Mouse (Mus musculus): Measurements from ENCODE around the gene Gm11037. TPM values are rescaled to one million over a fixed set of nuclear protein-coding genes. Genes with fewer than 3 reads are reported as not detected.

Gene Gm11037
- total RNA-seq, 1 experiment from 2014 or later = not detected

DNA sequence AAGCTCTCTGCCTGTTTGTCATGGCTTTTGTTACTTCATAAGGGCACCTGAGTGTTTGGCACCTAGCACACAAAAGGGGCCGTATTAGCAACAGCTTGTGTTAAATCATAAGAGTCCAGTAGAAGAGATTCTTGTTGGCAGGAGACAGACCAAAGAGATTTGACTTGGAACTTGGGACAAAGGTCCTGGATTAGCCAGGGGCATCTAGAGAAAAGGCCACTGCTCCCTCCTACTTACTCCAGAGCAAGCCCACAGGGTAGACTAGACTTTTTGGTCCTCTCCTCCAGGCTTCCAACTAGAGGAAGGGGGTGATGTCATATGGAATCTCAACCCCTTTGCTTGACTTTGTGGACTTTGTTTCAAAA lies 42.6 kb downstream of the Gm11037 start:
- ATAC-seq (replicated peaks; ENCODE audit: low read depth, poor library complexity, severe bottlenecking) = no peak

DNA sequence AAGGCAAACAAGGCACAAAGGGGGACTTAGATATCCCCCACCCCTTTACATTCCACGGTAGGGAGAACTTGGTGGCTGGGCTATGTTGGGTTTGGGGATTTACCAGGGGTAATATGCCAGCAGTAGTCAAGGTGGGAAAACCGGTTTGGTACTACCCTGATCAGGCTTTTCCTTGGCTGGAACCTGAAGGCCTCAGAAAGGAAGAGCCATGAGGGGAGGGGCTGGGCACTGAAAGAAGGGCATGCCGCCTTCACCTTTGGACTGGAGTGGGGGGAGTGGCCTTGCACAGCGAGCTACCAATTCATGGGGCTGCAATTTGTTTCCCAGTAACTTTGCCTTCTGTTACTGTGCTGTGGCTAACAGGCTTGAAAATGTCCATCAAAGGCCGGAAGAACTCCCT lies 43.2 kb downstream of the Gm11037 start:
- ATAC-seq (replicated peaks; ENCODE audit: low read depth, poor library complexity, severe bottlenecking) = no peak

DNA sequence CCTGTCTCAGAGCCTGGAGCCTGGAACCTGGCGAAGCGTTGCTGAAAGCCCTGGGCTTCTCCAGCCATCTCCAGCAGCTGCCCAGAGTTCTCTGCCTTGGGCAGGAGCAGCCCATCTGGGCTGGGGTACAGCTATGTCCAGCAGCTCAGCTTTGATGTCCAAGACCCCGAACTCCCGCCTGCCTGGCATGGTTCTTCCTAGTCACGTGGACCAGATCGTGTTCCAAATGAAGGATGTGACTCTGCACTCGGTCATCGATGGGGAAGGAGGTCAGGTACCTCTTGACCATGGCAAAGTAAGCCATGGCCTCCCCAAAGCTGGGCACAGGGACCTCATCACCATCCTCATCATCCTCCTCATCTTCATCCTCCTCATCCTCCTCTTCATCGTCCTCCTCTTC lies 44.6 kb downstream of the Gm11037 start:
- ATAC-seq (replicated peaks; ENCODE audit: low read depth, poor library complexity, severe bottlenecking) = no peak

DNA sequence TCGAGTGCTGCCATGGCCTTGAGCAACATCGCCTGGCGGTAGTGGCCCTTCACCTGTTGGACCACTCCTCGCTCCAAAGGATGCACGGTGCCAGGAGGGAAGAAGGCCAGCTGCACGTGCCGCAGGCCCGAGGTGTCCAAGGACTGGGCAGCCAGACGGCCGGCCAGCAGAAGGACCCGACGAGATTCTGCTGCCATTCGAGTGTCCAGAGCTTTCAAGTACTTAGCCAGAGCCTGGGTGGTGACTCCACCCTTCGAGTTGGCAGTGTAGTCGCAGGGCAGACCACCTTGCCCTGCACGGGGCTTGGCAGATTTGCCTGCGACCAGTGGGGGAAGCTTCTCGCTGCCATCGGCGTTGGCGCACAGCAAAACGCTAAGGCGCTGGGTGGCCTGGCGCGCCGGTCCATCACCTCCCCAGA lies 45.5 kb downstream of the Gm11037 start:
- ATAC-seq (replicated peaks; ENCODE audit: low read depth, poor library complexity, severe bottlenecking) = no peak

DNA sequence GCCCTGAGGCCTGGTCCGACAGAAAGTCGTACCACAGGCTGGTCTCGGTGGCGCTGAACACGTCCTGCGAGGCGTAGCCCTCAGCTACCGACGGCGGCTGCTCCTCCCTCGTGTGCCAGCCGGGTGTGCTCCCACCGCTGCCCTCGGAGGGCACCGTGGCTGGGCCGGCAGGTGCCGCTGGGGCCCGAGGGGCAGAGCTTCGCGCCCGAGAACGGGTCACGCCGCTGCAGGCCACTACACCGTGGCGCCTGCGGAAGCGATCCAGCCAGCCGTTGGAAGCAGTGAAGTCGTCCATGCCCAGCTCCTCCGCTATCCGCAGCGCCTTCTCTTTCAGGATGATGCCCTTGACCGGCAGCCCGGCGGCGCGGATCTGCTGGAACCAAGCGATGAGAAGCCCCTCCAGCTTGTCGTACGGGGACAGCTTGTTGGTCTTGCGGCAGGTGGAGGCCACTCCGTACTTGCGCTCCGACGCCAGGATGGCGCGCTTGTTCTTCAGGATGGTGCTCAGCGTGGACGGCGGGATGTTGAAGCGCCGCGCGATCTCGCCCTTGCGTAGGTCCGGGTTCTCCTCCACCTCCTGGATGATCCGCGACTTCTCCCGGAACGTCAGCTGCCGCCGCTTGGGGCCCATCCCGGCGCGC lies 46.1 kb downstream of the Gm11037 start:
- ATAC-seq (replicated peaks; ENCODE audit: low read depth, poor library complexity, severe bottlenecking) = peak; percentile 48

DNA sequence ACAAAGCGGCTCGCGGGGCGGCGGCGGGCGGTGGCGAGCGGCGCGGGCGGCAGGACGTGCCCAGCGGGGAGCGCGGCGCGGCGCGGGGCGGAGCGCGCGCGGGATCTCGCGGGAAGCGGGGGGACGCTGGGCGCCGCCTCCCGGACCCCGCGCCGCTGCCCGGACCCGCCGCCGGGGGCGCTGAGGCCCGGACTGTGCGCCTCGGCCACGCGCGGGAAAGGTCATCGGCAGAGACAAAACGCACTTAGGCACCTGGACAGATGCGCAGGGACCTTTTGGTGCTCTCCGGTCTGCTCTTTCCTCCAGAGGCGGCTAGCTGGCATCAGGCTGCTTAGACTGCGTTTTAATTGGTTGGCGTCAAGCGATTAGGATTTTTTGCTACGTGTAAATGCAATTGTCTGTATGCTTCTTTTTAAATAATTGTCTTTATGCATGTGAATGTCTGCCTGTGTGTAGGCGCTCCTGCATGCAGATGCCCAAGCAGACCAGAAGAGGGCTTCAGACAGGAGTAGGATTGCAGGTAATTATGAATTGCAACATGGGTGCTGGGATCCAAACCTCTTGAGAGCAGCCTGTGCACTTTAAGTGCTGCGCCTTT lies 46.8 kb downstream of the Gm11037 start, which contains the start of gene Cenpb:
TSS of gene Cenpb (minus strand) at position 78 of the 598 bp plus-strand sequence.
- ATAC-seq (replicated peaks; ENCODE audit: low read depth, poor library complexity, severe bottlenecking) = peak; percentile 53

Other genes with a start within 250 kb of the Gm11037 start
- 12.2 and 16.4 TPM in 2 replicates for gene 4930402H24Rik, start 227.1 kb upstream of the Gm11037 start, total RNA-seq (2017)
- 10.7 and 14.2 TPM in 2 replicates for gene Atrn, start 227.0 kb upstream of the Gm11037 start, total RNA-seq (2017)
- gene Gfra4, start 90.4 kb upstream of the Gm11037 start, total RNA-seq (2017) = not detected in 2 replicates
- not detected in 2 replicates for gene Adam33, start 69.7 kb upstream of the Gm11037 start, total RNA-seq (2017)
- under 0.01 TPM in 1 of 2 replicates, not detected in the other for gene Siglec1, start 46.7 kb upstream of the Gm11037 start, total RNA-seq (2017)
- gene Hspa12b, start 6.2 kb upstream of the Gm11037 start, total RNA-seq (2017) = 0.92 and 0.96 TPM in 2 replicates
- 29.2 and 30.8 TPM in 2 replicates for gene 1700037H04Rik, start 26.6 kb downstream of the Gm11037 start, total RNA-seq (2017)
- 17.6 and 18.7 TPM in 2 replicates for gene Cenpb, start 46.6 kb downstream of the Gm11037 start, total RNA-seq (2017)
- gene Cdc25b, start 53.5 kb downstream of the Gm11037 start, total RNA-seq (2017) = 13.3 and 15.8 TPM in 2 replicates
- 2.7 and 4.7 TPM in 2 replicates for gene Spef1, start 53.8 kb downstream of the Gm11037 start, total RNA-seq (2017)
- 2.4 and 2.6 TPM in 2 replicates for gene Ap5s1, start 73.6 kb downstream of the Gm11037 start, total RNA-seq (2017)
- 15.8 and 16.5 TPM in 2 replicates for gene Mavs, start 100.6 kb downstream of the Gm11037 start, total RNA-seq (2017)
- 57.3 and 72.4 TPM in 2 replicates for gene Pank2, start 129.0 kb downstream of the Gm11037 start, total RNA-seq (2017)
- gene Rnf24, start 219.4 kb downstream of the Gm11037 start, total RNA-seq (2017) = 0.82 and 3.7 TPM in 2 replicates